Mouse (Mus musculus): ENCODE measurements at regions not wholly inside any gene's neighbourhood (a gene's known extent, or its start where the extent isn't known, plus 50 kb on each side); places are given as distances from the start of the nearest gene placed in this dataset.
A peak's percentile ranks its signal among the peaks of the same experiment; 100 is the strongest.

DNA sequence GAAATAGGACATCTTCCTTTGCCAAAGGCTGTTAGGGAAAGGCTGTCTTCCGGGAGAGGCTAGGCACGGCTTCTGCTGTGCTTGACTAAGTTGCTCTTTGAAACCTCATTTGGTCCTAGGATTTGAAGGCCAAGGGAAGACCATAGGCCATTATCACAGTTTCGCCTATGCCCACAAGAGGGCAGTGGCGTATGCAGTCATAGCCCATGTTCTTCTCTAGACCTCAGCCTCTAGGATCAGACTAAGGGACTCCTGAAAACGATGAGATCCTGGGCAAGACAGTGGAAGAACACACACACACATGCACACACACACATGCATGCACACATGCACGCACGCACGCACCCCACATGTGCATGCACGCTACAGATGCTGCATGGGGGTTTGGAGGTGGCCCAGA is 87.5 kb upstream of the Usp24 start:
- ATAC-seq (ENCODE audit: low TSS enrichment), result peak; percentile 77

- no peak for ATAC-seq (ENCODE audit: low TSS enrichment)
These were observed 86.5 kb upstream of the Usp24 start for GRCm38 (mm10) chr4:106229526-106229925.

DNA sequence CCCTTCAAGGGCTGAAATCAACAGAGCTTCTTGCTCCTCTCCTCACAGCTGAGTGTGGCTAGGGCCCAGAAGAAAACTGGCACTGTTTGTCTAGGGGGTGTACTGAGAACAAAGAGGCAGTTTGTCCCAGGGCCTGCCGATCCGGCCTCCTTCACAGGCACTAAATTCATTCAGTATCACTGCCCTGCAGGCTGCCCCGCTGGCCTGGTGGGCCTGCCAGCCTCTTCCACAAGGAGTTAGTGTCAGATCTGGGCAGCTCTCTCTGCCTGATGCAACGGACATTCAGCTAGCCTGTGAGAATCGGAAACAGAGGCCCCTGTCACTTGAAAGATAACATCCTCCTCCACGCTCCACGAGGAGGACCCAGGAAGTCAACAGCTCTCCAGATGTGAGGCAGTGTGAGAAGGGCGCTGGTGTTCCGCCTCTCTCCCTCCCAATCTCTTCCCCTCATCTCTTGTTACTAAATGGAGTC is 83.5 kb upstream of the Usp24 start:
- ATAC-seq (ENCODE audit: low TSS enrichment), result peak; percentile 80

DNA sequence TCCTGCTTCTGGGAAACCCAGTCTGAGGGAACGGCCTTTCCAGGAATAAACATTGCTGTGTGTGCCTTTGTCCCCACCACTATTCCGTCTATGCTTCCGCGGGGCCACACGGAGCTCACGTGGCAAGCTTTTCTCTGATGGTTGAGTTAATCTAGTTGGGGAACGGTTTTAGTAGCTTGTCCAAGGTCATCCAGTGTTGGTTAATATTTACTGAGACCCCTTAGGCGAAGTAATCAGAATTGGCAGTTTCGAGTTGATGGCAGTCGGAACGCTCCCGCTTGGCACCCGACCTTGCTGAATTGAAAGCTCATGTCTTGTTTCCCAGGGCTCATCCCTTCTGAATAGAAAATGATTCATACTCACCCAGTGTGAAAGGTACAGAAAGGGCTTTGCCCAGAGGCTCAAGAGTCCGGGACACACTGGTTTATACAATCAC is 71.6 kb upstream of the Usp24 start:
- no peak for ATAC-seq (ENCODE audit: low TSS enrichment)

GRCm38 (mm10) chr4:106244826-106245510 is 71.0 kb upstream of the Usp24 start:
- ATAC-seq (ENCODE audit: low TSS enrichment), result no peak

DNA sequence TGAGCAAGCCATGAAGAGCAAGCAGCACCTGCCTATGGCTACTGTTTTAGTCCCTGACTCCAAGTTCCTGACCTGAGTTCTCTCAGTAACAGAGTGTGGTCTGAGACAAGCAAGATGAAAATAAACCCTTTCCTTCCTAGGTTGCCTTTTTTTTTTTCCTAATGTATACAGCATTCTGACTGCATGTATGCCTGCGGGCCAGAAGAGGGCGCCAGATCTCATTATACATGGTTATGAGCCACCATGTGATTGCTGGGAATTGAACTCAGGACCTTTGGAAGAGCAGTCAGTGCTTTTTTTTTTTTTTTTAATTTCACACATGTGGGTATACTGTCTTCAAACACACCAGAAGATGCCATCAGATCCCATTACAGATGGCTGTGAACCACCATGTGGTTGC is 69.3 kb upstream of the Usp24 start:
- ATAC-seq (ENCODE audit: low TSS enrichment), result no peak

DNA sequence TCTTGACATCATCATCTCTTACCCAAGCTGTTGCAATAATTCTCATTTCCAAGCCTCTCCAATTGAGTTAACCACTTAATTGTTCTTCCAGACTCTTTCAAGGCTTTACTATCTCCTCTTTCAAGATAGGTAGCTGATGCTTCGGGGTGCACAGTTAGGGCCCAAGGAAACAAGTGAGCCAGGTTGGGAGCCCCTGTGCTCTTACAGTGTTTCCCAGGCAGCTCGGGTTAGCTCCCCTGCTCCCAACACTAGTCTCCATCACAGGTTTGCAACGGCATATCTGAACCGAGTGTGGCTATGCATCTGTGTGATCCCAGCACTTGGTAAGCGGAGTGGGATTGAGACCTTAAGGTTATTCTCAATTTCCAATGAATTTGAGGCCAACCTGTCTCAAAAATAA is 68.6 kb upstream of the Usp24 start:
- no peak for ATAC-seq (ENCODE audit: low TSS enrichment)

DNA sequence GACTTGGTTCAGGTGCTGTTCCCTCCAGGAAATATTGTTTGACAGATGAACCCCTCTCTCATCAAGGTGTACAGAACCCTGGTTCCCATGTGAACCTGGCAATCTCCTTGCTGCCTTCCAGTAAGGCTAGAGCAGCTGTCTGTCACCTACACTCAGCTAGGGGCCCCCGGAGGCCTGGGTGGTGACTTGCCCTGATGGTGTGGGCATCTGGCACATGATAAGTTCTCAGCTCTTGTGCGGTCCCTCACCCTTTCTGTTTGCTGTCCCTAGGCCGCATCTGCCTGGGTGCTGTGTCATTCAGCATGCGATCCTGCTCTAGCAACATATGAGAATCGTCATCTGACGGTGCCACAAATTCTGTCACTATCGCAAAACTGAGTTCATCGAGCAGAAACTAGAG is 67.7 kb upstream of the Usp24 start:
- ATAC-seq (ENCODE audit: low TSS enrichment), result no peak

- ATAC-seq (ENCODE audit: low TSS enrichment), result no peak
These were observed 66.8 kb upstream of the Usp24 start for GRCm38 (mm10) chr4:106249028-106249782.

DNA sequence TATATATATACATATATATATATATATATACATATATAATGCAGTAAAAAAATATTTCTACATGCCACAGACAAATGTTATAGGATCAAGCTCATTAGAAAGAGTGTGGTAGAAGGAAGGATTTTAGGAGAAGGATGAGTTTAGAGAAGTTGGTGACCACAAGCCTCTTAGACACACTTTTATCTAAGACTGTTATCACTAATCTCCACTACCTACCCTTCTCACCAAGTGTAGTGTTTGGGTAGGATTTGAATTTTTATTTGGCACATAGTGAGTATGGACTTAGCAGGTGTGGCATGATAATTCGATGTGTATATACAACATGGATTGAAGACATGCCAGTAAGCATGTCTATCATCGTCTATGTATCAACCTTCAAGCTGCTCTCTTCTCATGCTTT is 66.0 kb upstream of the Usp24 start:
- ATAC-seq (ENCODE audit: low TSS enrichment), result no peak

DNA sequence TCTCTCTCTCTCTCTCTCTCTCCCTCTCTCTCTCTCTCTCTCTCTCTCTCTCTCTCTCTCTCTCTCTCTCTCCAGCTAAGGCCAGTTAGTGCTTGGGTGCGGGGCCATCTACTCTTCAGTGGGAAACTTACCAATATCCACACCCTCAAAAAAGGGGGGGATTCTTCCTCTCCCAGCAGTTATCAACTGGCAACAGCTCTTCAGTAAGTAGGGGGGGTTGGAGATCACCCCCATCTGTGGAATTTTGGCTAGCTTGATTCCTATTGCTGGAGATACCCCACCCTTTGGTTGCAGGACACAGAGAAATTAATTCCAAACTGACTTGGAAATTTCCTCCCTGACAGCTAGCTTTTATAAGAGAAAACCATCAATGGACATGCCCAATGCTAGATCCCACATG is 64.6 kb upstream of the Usp24 start:
- no peak for ATAC-seq (ENCODE audit: low TSS enrichment)

- ATAC-seq (ENCODE audit: low TSS enrichment), result no peak
These were observed 63.1 kb upstream of the Usp24 start for GRCm38 (mm10) chr4:106252946-106253345.

DNA sequence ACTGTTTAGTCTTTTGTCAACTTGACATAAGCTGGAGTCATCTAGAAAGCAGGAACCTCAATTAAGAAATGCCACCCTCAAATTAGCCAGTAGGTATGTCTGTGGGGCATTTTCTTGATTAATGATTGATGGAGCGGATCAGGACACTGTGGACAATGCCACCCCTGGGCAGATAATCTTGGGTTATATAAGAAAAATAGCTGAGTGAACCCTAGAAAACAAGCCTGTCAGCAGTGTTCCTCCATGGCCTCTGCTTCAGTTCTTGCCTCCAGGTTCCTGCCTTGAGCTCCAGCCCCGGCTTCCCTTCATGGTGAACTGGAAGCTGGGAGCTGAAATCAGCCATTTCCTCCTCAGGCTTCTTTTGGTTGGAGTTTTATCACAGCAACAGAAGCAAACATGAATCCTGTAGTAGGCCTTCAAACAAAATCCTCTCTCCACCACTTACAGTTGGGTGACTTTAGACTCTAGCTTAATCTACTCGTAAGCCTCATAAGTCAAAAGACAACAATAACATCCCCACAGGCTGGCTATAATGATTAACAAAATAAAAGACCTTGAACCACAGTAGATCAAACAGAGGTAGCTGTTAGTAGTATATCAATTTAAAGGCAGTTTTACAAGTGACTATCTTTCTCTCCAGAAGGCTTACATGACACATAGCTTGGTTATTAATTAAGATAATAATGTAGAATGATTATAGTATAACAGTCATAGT is 61.1 kb upstream of the Usp24 start:
- no peak for ATAC-seq (ENCODE audit: low TSS enrichment)

GRCm38 (mm10) chr4:106255959-106256609 is 59.9 kb upstream of the Usp24 start:
- no peak for ATAC-seq (ENCODE audit: low TSS enrichment)

- no peak for ATAC-seq (ENCODE audit: low TSS enrichment)
These were observed 54.6 kb upstream of the Usp24 start for GRCm38 (mm10) chr4:106261404-106261803.

GRCm38 (mm10) chr4:106261901-106262560 is 54.0 kb upstream of the Usp24 start:
- ATAC-seq (ENCODE audit: low TSS enrichment), result peak; percentile 93

- ATAC-seq (ENCODE audit: low TSS enrichment), result no peak
These were observed 53.0 kb upstream of the Usp24 start for GRCm38 (mm10) chr4:106262751-106263725.
